Mouse (Mus musculus): ENCODE data around the gene Txndc8. TPM values are rescaled to one million over a fixed set of nuclear protein-coding genes. Genes with fewer than 3 reads are reported as not detected.

The Txndc8 gene
- polyA plus RNA-seq (2017; shearing (Covaris generic)): under 1 TPM; 0.37 to 0.97 TPM

DNA sequence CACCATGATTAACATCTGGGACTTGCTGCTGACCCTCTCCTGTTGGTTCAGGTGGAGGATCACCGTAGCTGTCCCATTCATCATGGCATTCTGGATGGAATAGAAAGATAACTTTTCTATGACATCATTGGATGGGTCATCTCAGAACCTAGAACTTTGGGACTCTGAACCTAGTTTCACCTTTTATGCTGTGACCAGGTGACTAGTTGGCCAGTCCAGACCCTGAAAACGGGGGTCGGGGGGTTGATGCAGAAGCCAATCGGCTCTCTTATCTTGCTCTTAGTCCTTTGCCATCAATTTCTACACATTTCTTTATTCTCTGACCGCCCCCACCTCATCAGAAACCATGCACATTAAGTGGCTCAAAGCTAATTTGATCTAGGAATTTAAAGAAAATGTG, at the start of gene Txndc8:
Gene Txndc8, minus strand, starts transcription at position 101 of the 400 bp plus-strand sequence.

DNA sequence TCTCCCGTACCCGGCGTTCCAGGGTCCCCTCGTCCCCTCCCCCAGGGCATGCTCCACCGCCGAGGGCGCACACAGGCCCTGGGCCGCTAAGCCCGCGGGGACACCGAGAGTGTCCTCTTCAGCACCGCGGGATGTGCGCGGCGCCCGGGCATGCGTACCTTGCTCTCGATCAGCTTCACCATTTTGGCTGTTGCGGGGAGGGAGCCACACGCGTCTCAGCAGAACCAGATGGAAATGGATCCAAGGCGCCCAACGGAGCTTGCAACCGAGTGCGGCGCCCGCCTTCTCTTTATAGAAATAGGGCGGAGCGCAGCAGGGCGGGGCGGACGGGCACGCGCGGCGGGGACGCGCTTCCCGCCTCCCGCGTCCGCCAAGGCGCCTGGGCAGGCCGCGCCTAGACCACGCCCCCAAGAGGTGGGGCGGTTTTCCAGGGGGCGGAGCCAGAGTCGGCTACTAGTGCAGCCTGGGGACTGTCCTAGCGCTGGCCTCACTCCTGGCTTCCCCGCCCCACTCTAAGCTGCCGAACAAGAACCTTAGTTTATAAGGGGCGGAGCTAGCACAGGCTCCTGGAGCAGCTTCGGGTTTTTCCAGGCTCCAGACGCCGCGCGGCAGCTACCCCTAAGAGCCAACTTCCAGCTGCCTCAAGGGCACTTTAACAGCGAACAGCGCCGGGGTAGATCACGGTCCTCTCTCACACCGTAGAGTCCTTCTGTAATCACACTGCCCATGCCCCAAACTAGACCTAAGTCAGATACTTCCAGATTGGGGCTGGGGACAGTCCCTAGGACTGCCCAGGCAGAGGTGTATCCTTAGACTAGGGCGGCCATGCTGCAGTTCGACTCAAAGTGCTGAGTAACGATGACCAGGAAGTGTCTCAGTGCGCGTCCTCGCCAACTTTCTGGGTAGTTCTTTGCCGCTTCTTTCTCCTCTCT, 52.6 kb downstream of the Txndc8 start, which contains the start of gene Txn1:
Gene Txn1, minus strand, starts transcription at position 383 of the 932 bp plus-strand sequence.

Other genes starting within 250 kb of the Txndc8 start
- 10 to 100 TPM; 15.4 to 18.2 TPM for gene D630039A03Rik, start 92.8 kb downstream of the Txndc8 start, polyA plus RNA-seq (2017; shearing (Covaris generic))
- 100 to 1,000 TPM; 160 to 173 TPM for gene Txn1, start 52.7 kb downstream of the Txndc8 start, polyA plus RNA-seq (2017; shearing (Covaris generic))
- gene Svep1, start 197.7 kb upstream of the Txndc8 start, polyA plus RNA-seq (2017; shearing (Covaris generic)): 1 to 10 TPM in 1 of 2 experiments, under 1 TPM in 1; 0.23 to 3.2 TPM

All from inflammation-experienced regulatory T-cells (primary cell).